Mouse (Mus musculus) liver, embryonic 14 days (tissue): Measurements from ENCODE around the gene Msi1. TPM values are rescaled to one million over a fixed set of nuclear protein-coding genes. Genes with fewer than 3 reads are reported as not detected.

ENCODE experiments used
- polyA plus RNA-seq: library from polyadenylated mRNA; depleted of rRNA; stranded (reverse); fragments of >200 nt; gene quantifications from 2 replicates; pipeline ENCODE4 v1.2.3, GENCODE M21; 2012; rRNA removed

Msi1 gene
- 0.84 and 0.89 TPM in 2 replicates for polyA plus RNA-seq

DNA sequence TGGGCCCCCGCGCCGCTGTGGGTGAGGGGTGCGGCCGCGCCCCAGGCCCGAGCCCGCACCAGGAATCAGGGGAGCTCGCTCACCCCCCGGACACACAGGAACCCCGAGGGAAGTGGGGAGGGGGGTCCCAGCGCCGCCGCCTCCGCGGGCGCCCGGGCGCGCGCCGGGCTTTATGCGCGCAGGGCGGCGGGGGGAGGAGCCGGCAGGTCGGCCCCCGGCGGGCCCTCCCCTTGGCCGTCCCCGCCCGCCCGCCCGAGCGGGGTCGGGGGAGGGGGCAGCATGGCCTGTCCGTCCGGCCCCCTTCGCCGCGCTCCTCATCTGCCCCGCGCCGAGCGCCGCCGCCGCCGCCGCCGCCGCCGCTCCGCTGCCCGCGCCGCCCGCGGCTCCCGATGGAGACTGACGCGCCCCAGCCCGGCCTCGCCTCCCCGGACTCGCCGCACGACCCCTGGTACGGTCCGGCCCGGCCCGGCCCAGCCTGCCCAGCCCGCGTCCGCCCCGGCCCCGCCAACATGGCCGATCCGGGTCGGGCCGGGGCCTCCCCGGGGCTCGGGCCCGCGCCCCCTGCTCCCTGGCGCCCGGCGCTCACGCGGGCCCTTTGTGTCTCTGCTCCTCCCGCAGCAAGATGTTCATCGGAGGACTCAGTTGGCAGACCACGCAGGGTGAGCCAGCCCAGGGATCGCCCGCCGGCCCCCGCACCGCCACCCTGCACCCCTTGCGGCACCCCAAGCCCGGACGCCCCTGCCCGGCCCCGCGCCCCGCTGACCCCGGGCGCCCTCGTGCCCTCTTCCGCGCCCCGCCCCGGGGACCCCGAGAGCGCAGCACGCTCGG lies at the start of gene Msi1:
TSS of gene Msi1 (plus strand) at position 241 of the 828 bp plus-strand sequence.

DNA sequence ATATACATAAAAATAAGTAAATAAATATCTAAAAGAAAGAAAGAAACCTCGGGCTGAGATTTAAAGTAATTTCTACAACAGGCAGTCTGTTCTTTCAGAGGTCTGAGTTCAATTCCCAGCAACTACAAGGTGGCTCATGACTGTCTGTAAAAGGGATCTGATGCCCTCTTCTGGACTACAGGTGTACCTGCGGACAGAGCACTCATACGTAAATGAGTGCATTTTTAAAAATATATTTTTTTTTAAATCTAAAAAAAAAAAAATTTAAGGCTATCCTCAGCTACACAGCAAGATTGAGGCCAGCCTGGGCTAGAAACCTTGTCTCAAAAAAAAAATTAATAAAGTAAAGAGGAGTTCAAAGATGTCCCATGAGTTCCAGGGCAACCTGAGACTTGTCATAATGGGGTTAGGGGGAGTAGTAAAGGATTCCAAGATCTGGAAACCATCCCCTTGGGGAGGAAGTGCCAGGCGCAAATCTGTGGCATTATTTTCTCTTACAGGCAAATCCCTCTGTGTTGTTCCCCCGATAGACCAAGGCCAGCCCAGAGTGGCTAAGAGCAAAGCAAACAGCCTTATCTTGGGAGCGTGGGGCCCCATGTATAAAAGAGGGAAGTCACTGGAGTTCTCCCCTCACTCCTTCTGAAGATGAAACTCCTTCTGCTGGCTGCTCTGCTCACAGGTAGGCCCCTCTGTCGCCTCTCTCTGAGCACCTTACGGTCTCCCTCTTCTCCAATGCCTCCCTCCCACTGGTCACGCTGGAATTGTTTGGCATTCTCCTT lies 36.4 kb downstream of the Msi1 start, which contains the start of gene Pla2g1b:
TSS of gene Pla2g1b (plus strand) at position 621 of the 779 bp plus-strand sequence.

DNA sequence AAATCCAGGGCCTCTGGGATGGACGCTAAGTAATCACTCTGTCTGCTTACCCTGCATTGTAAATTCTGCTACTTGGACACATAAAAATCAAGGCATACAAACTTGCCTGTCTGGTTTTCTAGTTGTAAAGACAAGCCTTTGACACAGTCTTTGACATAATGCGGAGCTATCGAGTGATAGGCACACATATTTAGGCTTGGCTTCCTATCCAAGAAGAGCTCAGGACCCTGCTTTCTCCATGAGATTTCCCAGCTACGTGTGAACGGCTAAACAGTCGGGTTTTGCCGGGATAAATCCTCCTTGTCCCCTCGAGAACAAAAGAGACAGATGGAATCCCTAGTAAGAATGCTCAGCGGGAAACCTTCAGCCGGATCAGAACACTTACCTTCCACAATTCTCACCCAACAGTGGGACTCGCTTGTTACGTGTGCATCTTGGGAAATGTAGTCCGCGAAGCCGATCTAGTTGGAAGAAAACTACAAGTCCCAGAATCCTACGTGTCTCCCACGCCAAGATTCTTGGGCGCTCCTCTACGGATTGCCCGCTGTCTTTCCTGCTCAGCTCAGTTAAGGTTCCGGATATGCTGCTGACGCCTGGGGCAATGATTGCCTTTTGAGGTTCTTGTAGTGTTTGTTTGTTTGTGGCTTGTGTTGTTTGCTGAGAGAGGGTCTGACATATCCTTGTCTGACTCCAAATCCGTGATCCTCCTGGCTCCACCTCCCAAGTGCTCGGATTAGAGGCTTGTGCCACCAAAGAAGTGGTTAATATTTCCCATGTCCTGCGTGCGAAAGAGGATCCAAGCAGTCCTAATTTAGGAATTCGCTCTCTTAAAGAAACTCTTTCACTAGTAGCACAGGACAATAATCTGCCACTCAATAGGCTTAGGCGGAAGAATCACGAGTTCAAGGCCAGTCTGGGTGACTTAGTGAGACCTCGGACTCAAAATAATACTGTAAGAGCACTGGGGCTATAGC lies 54.8 kb downstream of the Msi1 start, which contains the start of gene Sirt4:
TSS of gene Sirt4 (minus strand) at position 779 of the 974 bp plus-strand sequence.

Other genes with a start within 250 kb of the Msi1 start
- gene Cabp1, start 235.2 kb upstream of the Msi1 start, polyA plus RNA-seq = 0.29 and 0.33 TPM in 2 replicates
- gene Pop5, start 193.8 kb upstream of the Msi1 start, polyA plus RNA-seq = 51.9 and 54.7 TPM in 2 replicates
- 81.8 and 101 TPM in 2 replicates for gene Rnf10, start 156.7 kb upstream of the Msi1 start, polyA plus RNA-seq
- 9.7 and 11.4 TPM in 2 replicates for gene Coq5, start 149.9 kb upstream of the Msi1 start, polyA plus RNA-seq
- gene Dynll1, start 128.6 kb upstream of the Msi1 start, polyA plus RNA-seq = 146 and 153 TPM in 2 replicates
- gene Srsf9, start 102.4 kb upstream of the Msi1 start, polyA plus RNA-seq = 45.5 and 47.7 TPM in 2 replicates
- gene Gatc, start 88.4 kb upstream of the Msi1 start, polyA plus RNA-seq = 11.6 and 13.2 TPM in 2 replicates
- 16.0 and 19.0 TPM in 2 replicates for gene Triap1, start 88.4 kb upstream of the Msi1 start, polyA plus RNA-seq
- gene Cox6a1, start 80.6 kb upstream of the Msi1 start, polyA plus RNA-seq = 656 and 682 TPM in 2 replicates
- not detected in 2 replicates for gene Pla2g1b, start 36.7 kb downstream of the Msi1 start, polyA plus RNA-seq
- 8.1 and 8.3 TPM in 2 replicates for gene Sirt4, start 55.1 kb downstream of the Msi1 start, polyA plus RNA-seq
- 12.3 and 13.3 TPM in 2 replicates for gene Pxn, start 77.1 kb downstream of the Msi1 start, polyA plus RNA-seq
- 2,092 and 2,268 TPM in 2 replicates for gene Rplp0, start 129.9 kb downstream of the Msi1 start, polyA plus RNA-seq
- gene Gcn1l1, start 135.7 kb downstream of the Msi1 start, polyA plus RNA-seq = 9.7 and 11.0 TPM in 2 replicates
- 26.2 and 30.8 TPM in 2 replicates for gene Rab35, start 202.3 kb downstream of the Msi1 start, polyA plus RNA-seq